Mouse (Mus musculus) cerebellum, adult 2 months (tissue): Measurements from ENCODE around the gene Ppp1r13b.

Source experiments
- CTCF ChIP-seq: fragments of 200-500 bp; IDR thresholded peaks from 2 replicates; pipeline ENCODE4 v1.5.1; 2011; ENCODE audit warnings: low read depth, mild to moderate bottlenecking, control low read depth, low read length, moderate library complexity, borderline replicate concordance; ENCODE audit not compliant: insufficient read depth
- POLR2A ChIP-seq: fragments of 200-500 bp; IDR thresholded peaks from 2 replicates; pipeline ENCODE4 v1.6.1; 2011; ENCODE audit warnings: low read length, control low read depth, borderline replicate concordance; ENCODE audit not compliant: insufficient read depth

GRCm38 (mm10) chr12:111829447-111829846 lies 78.5 kb downstream of the Ppp1r13b start:
- TF ChIP-seq CTCF: no peak
- TF ChIP-seq POLR2A: no peak
